Mouse (Mus musculus): ENCODE results near the gene Spast.

GRCm38 (mm10) chr17:74397173-74397572 is 58.4 kb downstream of the Spast start:
- no peak for TF ChIP-seq CTCF (IDR thresholded peaks at IDR 0.05; ENCODE audit: borderline replicate concordance, extremely low read depth, insufficient read depth, insufficient read length)
- TF ChIP-seq POLR2A (IDR thresholded peaks at IDR 0.05; ENCODE audit: borderline replicate concordance, extremely low read depth, insufficient read depth, insufficient read length, poor library complexity, severe bottlenecking): no peak

Data from brain, embryonic 14.5 days (tissue).